Mouse (Mus musculus) T-cell, adult 2 months (primary cell): ENCODE data around the gene Mapk1ip1l.
A peak's percentile ranks its signal among the peaks of the same experiment; 100 is the strongest.

Experiments
- DNase-seq: peaks from one replicate; pipeline ENCODE4 v3.0.0; 2022; ENCODE audit warnings: low spot score

The Mapk1ip1l gene

GRCm38 (mm10) chr14:47297785-47298407 is at the start of gene Mapk1ip1l:
Mapk1ip1l (plus strand) TSS chr14:47298266.
- DNase-seq = peak; percentile 87

GRCm38 (mm10) chr14:47249839-47250238 is 48.2 kb upstream of the Mapk1ip1l start:
- DNase-seq = no peak

GRCm38 (mm10) chr14:47264866-47265265 is 33.2 kb upstream of the Mapk1ip1l start:
- DNase-seq = no peak

DNA sequence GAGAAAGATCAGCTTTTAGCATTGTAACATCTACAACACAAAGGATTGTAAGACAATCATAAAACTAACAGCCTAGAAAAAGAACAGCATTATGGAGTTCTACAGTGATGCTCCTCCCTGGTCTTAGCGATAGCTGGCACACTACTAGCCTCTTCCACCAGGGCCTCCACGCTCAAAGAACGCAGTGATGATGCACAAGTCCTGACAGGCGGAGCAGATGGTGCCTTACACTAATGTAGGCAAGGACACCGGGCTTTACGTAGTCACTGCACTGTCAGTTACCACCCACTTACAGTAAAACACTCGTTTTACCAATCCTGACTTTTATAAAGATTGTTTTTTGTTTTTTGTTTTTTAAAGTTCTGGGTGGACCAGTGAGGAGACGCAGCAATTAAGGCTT is 32.2 kb upstream of the Mapk1ip1l start:
- no peak for DNase-seq

DNA sequence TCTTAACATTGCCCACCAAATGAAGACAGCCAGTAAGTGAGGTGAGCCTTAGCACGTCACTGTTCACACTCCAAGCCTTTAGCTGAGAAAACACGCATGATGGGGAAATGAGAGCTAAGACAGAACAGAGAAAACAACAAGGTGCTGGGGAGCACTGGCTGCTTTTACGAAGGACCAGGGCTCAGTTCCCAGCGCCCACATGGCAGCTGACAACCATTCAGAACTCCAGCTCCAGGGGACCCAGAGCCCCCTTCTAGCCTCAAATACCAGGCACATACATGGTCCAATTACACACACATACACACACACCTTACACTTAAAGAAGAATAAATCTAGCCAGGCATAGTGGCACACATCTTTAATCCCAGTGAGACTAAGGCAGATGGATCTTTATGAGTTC is 29.0 kb upstream of the Mapk1ip1l start:
- no peak for DNase-seq

GRCm38 (mm10) chr14:47269706-47270105 is 28.4 kb upstream of the Mapk1ip1l start:
- no peak for DNase-seq

GRCm38 (mm10) chr14:47273751-47274150 is 24.3 kb upstream of the Mapk1ip1l start:
- DNase-seq = no peak

DNA sequence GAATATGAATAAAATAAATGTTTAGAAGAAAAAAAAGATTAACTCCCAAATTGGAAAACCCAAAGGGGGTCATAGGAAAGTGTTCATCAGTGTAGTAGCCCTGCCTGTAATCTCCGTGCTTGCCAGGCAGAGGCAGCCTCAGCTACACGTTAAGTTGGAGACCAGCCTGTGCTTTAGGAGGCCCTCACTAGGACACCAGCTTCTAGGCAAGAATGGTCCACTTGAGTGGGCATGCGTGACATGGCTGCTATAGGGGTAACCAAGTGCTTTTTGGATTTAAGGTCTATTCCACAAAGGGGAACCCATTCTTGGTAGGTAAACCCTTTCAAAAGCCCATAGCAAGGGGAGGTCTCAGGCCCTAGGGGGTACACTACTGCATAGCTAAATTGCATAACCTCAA is 22.6 kb upstream of the Mapk1ip1l start:
- DNase-seq = no peak

DNA sequence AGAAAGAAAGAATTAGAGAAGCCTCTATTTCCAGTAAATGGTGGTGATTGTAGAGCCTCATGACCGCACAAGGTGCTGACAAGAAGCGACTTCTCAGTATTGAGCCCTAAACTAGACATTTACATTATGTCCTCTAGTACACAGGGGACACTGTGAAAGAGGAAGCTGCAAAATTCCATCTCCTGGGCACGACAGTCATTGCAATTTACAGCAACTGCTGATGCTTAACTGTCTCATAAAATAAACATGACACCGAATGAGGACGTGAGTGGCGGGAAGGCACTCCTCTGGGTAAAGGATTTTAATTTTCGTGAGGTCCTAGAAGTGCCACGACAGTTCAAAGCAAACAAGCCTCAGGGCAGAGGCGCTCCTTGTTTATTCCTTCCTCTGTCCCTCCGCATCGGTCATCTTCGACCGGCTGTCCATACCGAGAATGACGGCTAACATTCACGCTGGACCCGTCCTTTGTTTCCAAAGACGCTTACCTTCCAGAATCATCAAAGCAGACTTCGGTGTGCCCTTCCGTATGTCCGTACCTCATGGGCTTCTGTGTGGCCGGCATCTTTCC is 21.9 kb upstream of the Mapk1ip1l start:
- DNase-seq = peak; percentile 37

GRCm38 (mm10) chr14:47276637-47277393 is 21.3 kb upstream of the Mapk1ip1l start, which contains the start of the genes Wdhd1 and Socs4:
Wdhd1 (minus strand) TSS chr14:47276857.
Socs4 (plus strand) TSS chr14:47276931.
- DNase-seq = peak; percentile 96

DNA sequence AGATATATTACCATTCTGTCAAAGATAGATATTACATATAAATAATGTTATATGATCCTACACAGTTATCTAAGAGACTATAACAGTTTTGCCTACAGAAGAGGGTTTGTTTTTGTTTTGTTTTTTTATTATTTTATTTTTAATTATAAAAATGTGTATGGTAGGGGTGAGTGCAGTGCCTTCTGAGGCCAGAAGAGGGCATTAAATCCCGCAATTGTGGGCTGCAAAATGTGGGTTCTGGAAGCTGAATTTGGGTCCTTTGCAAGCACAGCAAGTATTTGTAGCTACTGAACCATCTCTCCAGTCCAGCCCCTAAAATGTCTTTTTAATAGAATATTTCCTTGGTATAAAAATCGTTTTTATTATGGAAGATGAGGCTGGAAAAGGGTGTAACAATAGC is 19.0 kb upstream of the Mapk1ip1l start:
- DNase-seq = no peak

DNA sequence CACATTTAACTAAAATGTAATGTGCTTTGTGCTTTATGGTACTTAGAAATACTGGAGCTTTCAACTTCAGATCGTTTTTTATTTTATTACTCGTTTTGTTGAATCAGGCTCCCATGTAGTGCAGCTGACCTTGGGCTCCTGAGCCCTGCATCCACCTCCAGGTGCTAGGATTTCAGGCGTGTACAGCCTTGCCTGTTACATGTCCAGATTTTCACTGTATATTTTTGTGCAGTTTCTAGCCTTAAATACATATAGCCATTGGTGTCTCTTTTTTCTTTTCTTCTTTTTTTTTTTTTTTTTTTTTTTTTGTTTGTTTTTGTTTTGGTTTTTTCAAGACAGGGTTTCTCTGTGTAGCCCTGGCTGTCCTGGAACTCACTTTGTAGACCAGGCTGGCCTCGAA is 16.5 kb upstream of the Mapk1ip1l start:
- no peak for DNase-seq

DNA sequence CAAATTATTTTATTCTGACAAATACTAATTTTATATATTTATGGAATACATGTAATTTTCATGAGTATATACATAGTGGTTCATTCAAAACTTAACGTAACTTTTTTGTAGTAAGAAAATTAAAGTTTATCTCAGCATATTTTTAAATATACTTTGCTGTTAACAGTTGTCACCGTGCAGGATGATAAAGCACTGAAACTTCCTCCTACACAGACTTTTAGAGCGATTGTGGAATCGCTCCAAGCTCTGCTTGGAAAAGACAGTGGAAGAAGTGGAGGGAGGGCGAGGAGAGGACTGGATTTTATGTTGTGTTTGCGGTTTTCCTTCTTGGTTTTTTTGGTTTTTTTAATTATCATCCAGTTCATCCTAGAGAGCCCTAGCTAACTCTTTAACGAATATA is 14.5 kb upstream of the Mapk1ip1l start:
- no peak for DNase-seq

DNA sequence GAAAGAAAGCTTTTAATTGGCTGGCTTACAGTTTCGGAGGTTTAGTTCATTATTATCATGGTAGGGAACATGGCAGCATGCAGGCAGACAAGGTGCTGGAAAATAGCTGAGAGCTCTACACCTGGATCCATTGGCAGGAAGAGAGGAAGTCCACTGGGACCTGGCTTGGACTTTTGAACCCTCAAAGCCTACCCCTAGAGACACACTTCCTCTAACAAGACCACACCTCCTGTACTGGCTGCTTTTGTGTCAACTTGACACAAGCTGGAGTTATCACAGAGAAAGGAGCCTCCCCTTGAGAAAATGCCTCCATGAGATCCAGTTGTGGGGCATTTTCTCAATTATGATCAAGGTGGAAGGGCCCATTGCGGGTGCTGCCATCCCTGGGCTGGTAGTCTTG is 12.8 kb upstream of the Mapk1ip1l start:
- DNase-seq = no peak

DNA sequence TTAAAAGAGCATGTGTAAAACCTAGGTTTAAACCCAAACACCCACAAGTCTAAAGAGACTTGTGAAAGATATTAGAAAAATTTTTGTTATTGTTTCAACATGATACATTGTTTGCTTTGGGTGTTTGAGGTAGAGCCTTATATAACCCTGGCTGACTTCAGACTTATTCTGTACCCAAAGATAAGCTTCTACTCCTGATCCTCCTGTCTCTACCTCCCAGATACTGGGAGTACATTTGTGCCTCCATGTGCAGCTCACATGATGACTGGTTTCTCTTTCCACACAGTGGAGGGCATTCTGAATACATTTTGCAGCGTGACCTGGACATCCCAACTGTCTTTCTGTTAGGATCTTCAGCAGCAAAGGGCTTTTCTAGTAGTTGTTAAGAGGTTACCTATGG is 11.9 kb upstream of the Mapk1ip1l start:
- no peak for DNase-seq

DNA sequence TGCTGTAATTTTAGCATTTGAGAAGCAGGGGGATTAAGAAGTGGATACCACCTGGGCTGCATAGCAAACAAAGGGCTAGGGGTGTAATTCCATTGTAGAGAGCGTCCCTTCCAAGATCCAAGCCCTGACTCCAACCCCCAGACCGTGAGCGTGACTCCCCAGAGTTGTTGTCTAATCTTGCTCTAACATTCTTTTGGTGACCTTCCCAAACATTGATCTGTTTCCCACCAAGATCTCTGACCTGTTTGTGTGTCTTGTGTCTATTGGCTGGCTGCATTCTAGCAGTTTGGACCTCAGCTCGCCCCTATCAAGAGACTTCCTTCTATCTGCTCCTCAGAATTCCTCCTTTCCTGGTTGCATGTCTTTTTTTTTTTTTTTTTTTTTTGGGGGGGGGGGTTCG is 11.0 kb upstream of the Mapk1ip1l start:
- DNase-seq = no peak

GRCm38 (mm10) chr14:47291772-47292171 is 6.3 kb upstream of the Mapk1ip1l start:
- no peak for DNase-seq

- no peak for DNase-seq
These were observed 3.9 kb upstream of the Mapk1ip1l start for GRCm38 (mm10) chr14:47294136-47294535.

DNA sequence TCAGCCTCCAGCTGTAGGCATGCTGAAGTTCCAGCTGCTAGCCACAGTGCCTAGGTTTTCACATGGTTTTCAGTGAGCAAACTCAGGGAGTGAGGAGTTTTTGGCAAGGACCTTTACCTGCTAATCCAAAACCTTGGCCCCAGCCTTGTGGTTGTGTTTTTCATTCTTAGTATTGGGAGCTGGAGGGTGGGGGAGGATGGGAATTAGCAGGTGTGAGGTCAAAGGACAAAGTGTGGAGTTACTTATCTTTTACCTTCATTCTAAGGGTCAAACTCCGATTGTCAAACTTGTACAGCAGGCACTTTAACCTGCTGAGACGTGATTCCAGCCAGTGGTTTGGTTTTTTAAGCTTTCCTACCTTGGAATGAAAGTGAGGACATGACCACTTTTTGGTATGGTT is 1.8 kb upstream of the Mapk1ip1l start:
- no peak for DNase-seq

- no peak for DNase-seq
These were observed 334 bp downstream of the Mapk1ip1l start for GRCm38 (mm10) chr14:47298408-47298792.

DNA sequence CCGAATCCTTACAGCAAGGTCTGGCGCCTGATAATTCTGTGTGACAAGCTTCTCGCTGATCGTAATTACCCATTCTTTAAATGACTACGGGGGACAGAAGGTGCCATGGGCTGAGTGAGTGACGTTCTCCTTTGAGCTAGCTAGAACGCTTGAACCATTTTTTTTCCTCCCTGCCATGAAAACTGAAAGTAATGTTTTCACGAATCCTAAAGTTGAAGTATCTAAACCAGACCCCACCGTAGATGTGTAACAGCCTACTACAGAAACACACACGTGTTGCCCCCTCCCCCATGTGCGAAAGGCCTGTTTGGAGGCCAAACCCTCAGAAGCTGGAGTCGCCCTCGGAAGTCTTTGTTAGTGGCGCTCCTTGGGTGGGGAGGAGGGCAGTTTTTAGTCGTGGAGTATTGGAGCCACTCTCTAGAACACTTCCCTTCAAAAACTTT is 774 bp downstream of the Mapk1ip1l start:
- DNase-seq = peak; percentile 32

- DNase-seq = no peak
These were observed 5.0 kb downstream of the Mapk1ip1l start for GRCm38 (mm10) chr14:47302885-47303680.
